Mouse (Mus musculus) lung, postnatal 4 days (tissue): ENCODE results near the gene Ifit1bl1.
"Not testable (repeated sequence)": the region's sequence is repeated elsewhere in the genome, so short reads cannot be mapped to it uniquely, and the experiment has no call there.

Experiments
- DNase-seq, 2 experiments: peaks; one replicate each; pipeline ENCODE4 v3.0.0; 2021

The Ifit1bl1 gene

GRCm38 (mm10) chr19:34587898-34588692 lies 13.7 kb downstream of the Ifit1bl1 start:
- peak in 1 of 2 experiments; percentile 30 for DNase-seq

GRCm38 (mm10) chr19:34585740-34586458 lies 15.9 kb downstream of the Ifit1bl1 start:
- DNase-seq = not testable (repeated sequence)

GRCm38 (mm10) chr19:34583126-34583766 lies 18.5 kb downstream of the Ifit1bl1 start, which contains the start of gene Ifit3:
Ifit3 (plus strand) TSS chr19:34583531.
- DNase-seq = peak in 1 of 2 experiments; percentile 49

- not testable (repeated sequence) for DNase-seq
These were observed 19.1 kb downstream of the Ifit1bl1 start for GRCm38 (mm10) chr19:34582696-34583095.

- peak in 1 of 2 experiments; percentile 50 for DNase-seq
These were observed 24.6 kb downstream of the Ifit1bl1 start for GRCm38 (mm10) chr19:34577121-34577520.

GRCm38 (mm10) chr19:34573650-34574049 lies 28.1 kb downstream of the Ifit1bl1 start:
- no peak for DNase-seq

- DNase-seq = no peak
These were observed 30.7 kb downstream of the Ifit1bl1 start for GRCm38 (mm10) chr19:34571080-34571479.

- DNase-seq = no peak
These were observed 31.8 kb downstream of the Ifit1bl1 start for GRCm38 (mm10) chr19:34569896-34570476.

- peak; percentile 27 to 42 for DNase-seq
These were observed 32.5 kb downstream of the Ifit1bl1 start for GRCm38 (mm10) chr19:34568988-34569895.

GRCm38 (mm10) chr19:34566178-34566784 lies 35.5 kb downstream of the Ifit1bl1 start:
- DNase-seq = no peak

GRCm38 (mm10) chr19:34562556-34562955 lies 39.2 kb downstream of the Ifit1bl1 start:
- no peak for DNase-seq

- no peak for DNase-seq
These were observed 45.1 kb downstream of the Ifit1bl1 start for GRCm38 (mm10) chr19:34556621-34557020.

GRCm38 (mm10) chr19:34554061-34554460 lies 47.7 kb downstream of the Ifit1bl1 start:
- DNase-seq = no peak

- no peak for DNase-seq
These were observed 48.2 kb downstream of the Ifit1bl1 start for GRCm38 (mm10) chr19:34553522-34553921.

GRCm38 (mm10) chr19:34553021-34553420 lies 48.7 kb downstream of the Ifit1bl1 start:
- peak; percentile 22 to 62 for DNase-seq

- peak in 1 of 2 experiments; percentile 24 for DNase-seq
These were observed 49.8 kb downstream of the Ifit1bl1 start for GRCm38 (mm10) chr19:34551981-34552380.

- peak; percentile 77 to 78 for DNase-seq
These were observed 51.1 kb downstream of the Ifit1bl1 start, which contains the start of gene Ifit2 for GRCm38 (mm10) chr19:34550534-34551223. Ifit2 (plus strand) TSS chr19:34550694.

- no peak for DNase-seq
These were observed 51.6 kb downstream of the Ifit1bl1 start for GRCm38 (mm10) chr19:34550205-34550533.

- peak; percentile 78 to 88 for DNase-seq
These were observed 53.8 kb downstream of the Ifit1bl1 start for GRCm38 (mm10) chr19:34547976-34548375.

GRCm38 (mm10) chr19:34546211-34546610 lies 55.5 kb downstream of the Ifit1bl1 start:
- no peak for DNase-seq
